Mouse (Mus musculus) monocyte, adult 5-6 weeks (primary cell): Measurements from ENCODE around the gene Sirt4. TPM values are rescaled to one million over a fixed set of nuclear protein-coding genes. Genes with fewer than 3 reads are reported as not detected.

Experiments
- ATAC-seq: fragments of 153-309, 156-312 bp; replicated peaks from 2 replicates; pipeline ENCODE4 v1.8.0; 2017; ENCODE audit warnings: mild to moderate bottlenecking; ENCODE audit not compliant: low TSS enrichment, insufficient number of reproducible peaks, severe bottlenecking, poor library complexity, low FRiP score
- total RNA-seq: library from RNA; stranded (forward); fragments of 200-1000, 200-491, 200-594 nt; gene quantifications from 3 replicates; pipeline ENCODE4 v1.2.3, GENCODE M21; 2017

Gene Sirt4
- total RNA-seq, 1 experiment from 2014 or later = 10.7 TPM

DNA sequence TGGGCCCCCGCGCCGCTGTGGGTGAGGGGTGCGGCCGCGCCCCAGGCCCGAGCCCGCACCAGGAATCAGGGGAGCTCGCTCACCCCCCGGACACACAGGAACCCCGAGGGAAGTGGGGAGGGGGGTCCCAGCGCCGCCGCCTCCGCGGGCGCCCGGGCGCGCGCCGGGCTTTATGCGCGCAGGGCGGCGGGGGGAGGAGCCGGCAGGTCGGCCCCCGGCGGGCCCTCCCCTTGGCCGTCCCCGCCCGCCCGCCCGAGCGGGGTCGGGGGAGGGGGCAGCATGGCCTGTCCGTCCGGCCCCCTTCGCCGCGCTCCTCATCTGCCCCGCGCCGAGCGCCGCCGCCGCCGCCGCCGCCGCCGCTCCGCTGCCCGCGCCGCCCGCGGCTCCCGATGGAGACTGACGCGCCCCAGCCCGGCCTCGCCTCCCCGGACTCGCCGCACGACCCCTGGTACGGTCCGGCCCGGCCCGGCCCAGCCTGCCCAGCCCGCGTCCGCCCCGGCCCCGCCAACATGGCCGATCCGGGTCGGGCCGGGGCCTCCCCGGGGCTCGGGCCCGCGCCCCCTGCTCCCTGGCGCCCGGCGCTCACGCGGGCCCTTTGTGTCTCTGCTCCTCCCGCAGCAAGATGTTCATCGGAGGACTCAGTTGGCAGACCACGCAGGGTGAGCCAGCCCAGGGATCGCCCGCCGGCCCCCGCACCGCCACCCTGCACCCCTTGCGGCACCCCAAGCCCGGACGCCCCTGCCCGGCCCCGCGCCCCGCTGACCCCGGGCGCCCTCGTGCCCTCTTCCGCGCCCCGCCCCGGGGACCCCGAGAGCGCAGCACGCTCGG, 55.0 kb downstream of the Sirt4 start, which contains the start of gene Msi1:
Gene Msi1 (plus strand): TSS at position 241 of the 828 bp plus-strand sequence.
- ATAC-seq = no peak

DNA sequence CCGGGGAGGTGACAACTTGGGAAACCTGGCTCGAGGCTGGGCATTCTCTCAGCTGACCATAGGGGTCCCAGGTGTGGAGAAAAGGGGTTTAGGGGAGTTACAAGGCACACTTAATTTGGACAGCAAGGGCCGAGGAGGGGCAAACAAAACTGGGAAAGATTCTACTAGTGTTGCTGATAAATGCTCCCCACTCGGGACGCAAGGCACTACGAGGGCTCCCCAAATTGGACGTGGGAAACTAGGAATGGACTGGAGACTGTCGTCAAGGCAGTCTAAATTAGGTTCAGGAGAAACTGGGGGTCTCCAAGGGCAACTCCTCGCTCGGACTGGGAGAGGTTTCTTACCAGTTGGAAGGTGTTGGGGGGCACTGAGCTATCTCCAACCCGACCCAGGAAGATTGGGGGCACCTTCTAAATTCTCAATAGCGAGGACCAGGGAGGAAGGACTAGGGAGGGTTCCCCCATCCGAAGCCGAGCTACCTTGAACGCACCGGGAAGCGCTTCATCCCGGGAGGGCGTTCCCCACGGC, 55.6 kb downstream of the Sirt4 start:
- no peak for ATAC-seq

Other genes with a start within 250 kb of the Sirt4 start
- 57.1 to 85.3 TPM (median 81.5 TPM) in 3 replicates for gene Pop5, start 248.9 kb downstream of the Sirt4 start, total RNA-seq
- gene Rnf10, start 211.8 kb downstream of the Sirt4 start, total RNA-seq = 58.1 to 134 TPM (median 61.2 TPM) in 3 replicates
- 41.4 to 45.3 TPM (median 44.4 TPM) in 3 replicates for gene Coq5, start 205.1 kb downstream of the Sirt4 start, total RNA-seq
- 110 to 176 TPM (median 141 TPM) in 3 replicates for gene Dynll1, start 183.7 kb downstream of the Sirt4 start, total RNA-seq
- gene Srsf9, start 157.5 kb downstream of the Sirt4 start, total RNA-seq = 62.5 to 83.1 TPM (median 79.3 TPM) in 3 replicates
- gene Gatc, start 143.5 kb downstream of the Sirt4 start, total RNA-seq = 4.9 to 7.6 TPM (median 5.8 TPM) in 3 replicates
- gene Triap1, start 143.5 kb downstream of the Sirt4 start, total RNA-seq = 16.4 to 23.1 TPM (median 22.2 TPM) in 3 replicates
- gene Cox6a1, start 135.7 kb downstream of the Sirt4 start, total RNA-seq = 55.6 to 79.0 TPM (median 64.1 TPM) in 3 replicates
- gene Msi1, start 55.1 kb downstream of the Sirt4 start, total RNA-seq = not detected in 3 replicates
- gene Pla2g1b, start 18.5 kb downstream of the Sirt4 start, total RNA-seq = not detected in 3 replicates
- gene Pxn, start 22.0 kb upstream of the Sirt4 start, total RNA-seq = 85.9 to 113 TPM (median 106 TPM) in 3 replicates
- 991 to 1,396 TPM (median 1,306 TPM) in 3 replicates for gene Rplp0, start 74.7 kb upstream of the Sirt4 start, total RNA-seq
- gene Gcn1l1, start 80.5 kb upstream of the Sirt4 start, total RNA-seq = 16.9 to 37.5 TPM (median 22.8 TPM) in 3 replicates
- gene Rab35, start 147.2 kb upstream of the Sirt4 start, total RNA-seq = 44.1 to 51.4 TPM (median 46.2 TPM) in 3 replicates
- gene Bicdl1, start 246.9 kb upstream of the Sirt4 start, total RNA-seq = 6.0 to 10.2 TPM (median 9.6 TPM) in 3 replicates